Mouse (Mus musculus) forebrain, embryonic 16.5 days (tissue): ENCODE measurements at regions not wholly inside any gene's neighbourhood (a gene's known extent, or its start where the extent isn't known, plus 50 kb on each side); places are given as distances from the start of the nearest gene placed in this dataset.
A peak's percentile ranks its signal among the peaks of the same experiment; 100 is the strongest.
"Not testable (repeated sequence)": the region's sequence is repeated elsewhere in the genome, so short reads cannot be mapped to it uniquely, and the experiment has no call there.

ENCODE experiments used
- ATAC-seq: fragments of 200-750 bp; cut with Nextera tagmentation; 2 replicates; pipeline ENCODE4 v1.8.0; 2017; ENCODE audit warnings: mild to moderate bottlenecking, moderate library complexity
- H3K27ac ChIP-seq: fragments of 300-500 bp; sonication (generic); 2 replicates; pipeline ENCODE4 v1.5.1; 2014; ENCODE audit warnings: low read length, control low read depth
- H3K27me3 ChIP-seq: fragments of 300-500 bp; sonication (generic); replicated peaks from 2 replicates; pipeline ENCODE4 v1.6.1; 2014; ENCODE audit warnings: low read length; ENCODE audit not compliant: control insufficient read depth, insufficient read depth
- H3K36me3 ChIP-seq: fragments of 300-500 bp; sonication (generic); 2 replicates; pipeline ENCODE4 v1.6.1; 2014; ENCODE audit not compliant: control insufficient read depth, insufficient read depth
- H3K4me1 ChIP-seq: fragments of 300-500 bp; sonication (generic); replicated peaks from 2 replicates; pipeline ENCODE4 v1.6.1; 2014; ENCODE audit warnings: low read length; ENCODE audit not compliant: control insufficient read depth, insufficient read depth
- H3K4me2 ChIP-seq: fragments of 300-500 bp; sonication (generic); 2 replicates; pipeline ENCODE4 v1.6.1; 2014; ENCODE audit warnings: mild to moderate bottlenecking, low read length, control low read depth
- H3K4me3 ChIP-seq: fragments of 300-500 bp; sonication (generic); replicated peaks from 2 replicates; pipeline ENCODE4 v1.5.1; 2014; ENCODE audit warnings: mild to moderate bottlenecking, low read length, control low read depth
- H3K9ac ChIP-seq: fragments of 300-500 bp; sonication (generic); replicated peaks from 2 replicates; pipeline ENCODE4 v1.6.1; 2014; ENCODE audit warnings: low read depth, low read length, control low read depth
- H3K9me3 ChIP-seq: fragments of 300-500 bp; sonication (generic); 2 replicates; pipeline ENCODE4 v1.6.1; 2016; ENCODE audit warnings: low read length; ENCODE audit not compliant: control insufficient read depth
- WGBS: fragments of 180-500 bp; shearing (Covaris S2); extraction: QIAGEN DNeasy Blood & Tissue Kit; methylation state at CpG from one replicate; pipeline ENCODE4 v1.1.7; 2014; 5-methylcytosine and 5-hydroxymethylcytosine counted together

DNA sequence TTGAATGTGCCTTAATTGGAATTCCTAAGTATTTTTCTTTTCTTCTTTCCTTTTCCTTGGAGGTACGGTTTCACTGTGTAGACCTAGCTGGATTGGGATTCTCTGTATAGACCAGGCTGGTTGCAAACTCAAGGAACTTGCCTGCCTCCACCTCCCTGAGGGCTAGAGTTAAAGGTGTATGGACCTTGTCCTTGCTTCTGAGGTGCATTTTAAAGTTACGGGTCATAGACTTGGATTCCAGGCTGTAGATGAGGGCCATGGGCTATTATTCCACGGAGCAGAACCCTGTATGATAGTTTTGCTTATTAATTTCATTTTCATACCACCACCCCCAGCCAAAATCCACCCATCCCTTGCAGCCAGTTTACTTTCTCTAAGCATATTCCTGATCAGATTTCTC lies 50.7 kb upstream of the Wdr26 start:
- no peaks in the 10 kb centered on the region for H3K36me3 ChIP-seq
- WGBS = 92% methylated on average over 3 of the region's 3 CpGs
- no peak overlapping the region for H3K27ac ChIP-seq
- no peak overlapping the region for H3K9ac ChIP-seq
- no peak for ATAC-seq
- no peak overlapping the region for H3K4me3 ChIP-seq
- H3K4me2 ChIP-seq = no peak overlapping the region
- H3K9me3 ChIP-seq = no peaks in the 10 kb centered on the region
- H3K4me1 ChIP-seq = peaks cover 7% of the 10 kb centered on the region
- H3K27me3 ChIP-seq = no peaks in the 10 kb centered on the region; the same call in 1 of the 2 replicates

DNA sequence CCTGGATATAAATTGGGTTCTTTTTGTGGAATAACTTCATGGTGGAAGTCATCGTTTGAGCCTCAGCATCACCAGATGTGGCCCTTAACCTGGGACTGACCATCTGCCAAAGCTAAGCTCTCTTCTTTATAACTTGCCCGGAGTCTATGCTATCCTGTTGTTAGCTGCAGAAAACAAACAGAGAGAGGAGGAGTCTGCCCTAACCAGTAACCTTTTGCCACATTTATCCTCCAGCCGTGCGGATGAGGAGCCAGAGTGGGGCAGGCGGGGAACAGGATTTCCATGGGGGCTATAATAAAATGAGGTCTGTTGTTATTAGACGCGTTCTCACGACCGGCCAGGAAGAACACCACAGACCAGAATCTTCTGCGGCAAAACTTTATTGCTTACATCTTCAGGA lies 51.4 kb upstream of the Wdr26 start:
- 94% methylated on average over 10 of the region's 10 CpGs for WGBS
- no peak for ATAC-seq

DNA sequence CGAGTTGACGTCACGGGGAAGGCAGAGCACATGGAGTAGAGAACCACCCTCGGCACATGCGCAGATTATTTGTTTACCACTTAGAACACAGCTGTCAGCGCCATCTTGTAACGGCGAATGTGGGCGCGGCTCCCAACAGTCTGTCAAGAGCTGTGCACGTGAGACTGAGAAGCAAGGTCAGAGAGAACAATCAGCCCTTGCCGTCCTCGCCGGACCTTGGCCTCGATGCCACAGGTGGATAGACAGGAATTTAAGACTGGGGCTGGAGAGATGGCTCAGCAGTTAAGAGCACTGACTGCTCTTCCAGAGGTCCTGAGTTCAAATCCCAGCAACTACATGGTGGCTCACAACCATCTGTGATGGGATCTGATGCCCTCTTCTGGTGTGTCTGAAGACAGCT lies 58.7 kb upstream of the Wdr26 start:
- H3K4me2 ChIP-seq, H3K27ac ChIP-seq, H3K4me1 ChIP-seq, ATAC-seq, H3K4me3 ChIP-seq, H3K27me3 ChIP-seq, H3K9me3 ChIP-seq, H3K9ac ChIP-seq, H3K36me3 ChIP-seq: not testable (repeated sequence)
- WGBS = 93% methylated on average over 11 of the region's 15 CpGs

More for the DNA sequence above, 51.4 kb upstream of the Wdr26 start:
- no peaks in the 10 kb centered on the region for H3K36me3 ChIP-seq
- peaks cover 7% of the 10 kb centered on the region for H3K4me1 ChIP-seq
- H3K4me3 ChIP-seq = no peak overlapping the region
- H3K27me3 ChIP-seq = no peaks in the 10 kb centered on the region; the same call in 1 of the 2 replicates
- no peak overlapping the region for H3K4me2 ChIP-seq
- H3K9me3 ChIP-seq = no peaks in the 10 kb centered on the region
- H3K27ac ChIP-seq = no peak overlapping the region
- H3K9ac ChIP-seq = no peak overlapping the region

DNA sequence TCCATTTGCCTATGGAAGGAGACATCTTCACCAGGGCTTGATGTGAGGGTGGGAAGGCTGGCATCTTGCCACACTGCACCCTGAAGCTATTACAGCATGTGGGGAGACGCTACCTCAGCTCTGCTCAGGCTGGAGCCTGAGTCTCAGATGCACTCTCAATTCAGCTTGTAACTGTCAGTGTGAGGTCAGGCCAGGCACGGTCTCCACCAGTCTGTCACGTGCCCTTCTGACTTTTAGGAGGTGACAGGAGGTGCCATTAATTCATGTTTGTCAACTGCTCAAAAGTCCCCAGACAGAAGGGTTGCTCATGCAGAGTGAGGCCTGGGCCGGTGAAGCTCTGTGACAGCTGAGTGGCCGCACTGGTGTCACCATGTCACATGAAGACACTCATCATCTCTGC lies 59.4 kb upstream of the Wdr26 start:
- Histone ChIP-seq H3K36me3 (no peaks in the 10 kb centered on the region), H3K27me3 (no peaks in the 10 kb centered on the region), H3K4me2 (no peak overlapping the region), H3K9ac (no peak overlapping the region), H3K27ac (no peak overlapping the region), H3K4me1 (peaks cover 9% of the 10 kb centered on the region), H3K9me3 (no peaks in the 10 kb centered on the region), H3K4me3 (no peak overlapping the region)
- WGBS = 87% methylated on average over 5 of the region's 5 CpGs
- ATAC-seq = no peak

DNA sequence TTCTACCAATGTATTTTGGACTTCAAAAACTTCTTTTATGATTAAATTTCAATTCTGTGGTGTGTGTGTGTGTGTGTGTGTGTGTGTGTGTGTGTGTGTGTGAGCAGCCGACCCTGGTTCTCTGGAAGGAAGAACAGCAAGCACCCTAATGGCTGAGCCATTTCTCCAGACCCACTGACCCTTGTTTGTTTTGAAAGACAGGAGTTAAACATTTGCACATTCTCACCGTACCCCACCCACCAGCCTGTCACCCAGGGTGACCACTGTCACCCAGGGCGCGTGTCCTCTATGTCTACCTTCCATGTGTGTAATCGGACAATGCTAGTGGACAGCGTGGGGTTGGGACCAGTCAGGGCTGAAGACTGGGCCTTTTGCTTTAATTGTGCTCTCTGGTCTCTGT lies 60.0 kb upstream of the Wdr26 start:
- H3K4me1 ChIP-seq = peaks cover 9% of the 10 kb centered on the region
- H3K27ac ChIP-seq = no peak overlapping the region
- no peak overlapping the region for H3K4me3 ChIP-seq
- H3K9ac ChIP-seq = no peak overlapping the region
- H3K27me3 ChIP-seq = no peaks in the 10 kb centered on the region
- no peak for ATAC-seq
- H3K9me3 ChIP-seq = no peaks in the 10 kb centered on the region
- no peak overlapping the region for H3K4me2 ChIP-seq
- WGBS = 89% methylated on average over 6 of the region's 6 CpGs
- no peaks in the 10 kb centered on the region for H3K36me3 ChIP-seq

DNA sequence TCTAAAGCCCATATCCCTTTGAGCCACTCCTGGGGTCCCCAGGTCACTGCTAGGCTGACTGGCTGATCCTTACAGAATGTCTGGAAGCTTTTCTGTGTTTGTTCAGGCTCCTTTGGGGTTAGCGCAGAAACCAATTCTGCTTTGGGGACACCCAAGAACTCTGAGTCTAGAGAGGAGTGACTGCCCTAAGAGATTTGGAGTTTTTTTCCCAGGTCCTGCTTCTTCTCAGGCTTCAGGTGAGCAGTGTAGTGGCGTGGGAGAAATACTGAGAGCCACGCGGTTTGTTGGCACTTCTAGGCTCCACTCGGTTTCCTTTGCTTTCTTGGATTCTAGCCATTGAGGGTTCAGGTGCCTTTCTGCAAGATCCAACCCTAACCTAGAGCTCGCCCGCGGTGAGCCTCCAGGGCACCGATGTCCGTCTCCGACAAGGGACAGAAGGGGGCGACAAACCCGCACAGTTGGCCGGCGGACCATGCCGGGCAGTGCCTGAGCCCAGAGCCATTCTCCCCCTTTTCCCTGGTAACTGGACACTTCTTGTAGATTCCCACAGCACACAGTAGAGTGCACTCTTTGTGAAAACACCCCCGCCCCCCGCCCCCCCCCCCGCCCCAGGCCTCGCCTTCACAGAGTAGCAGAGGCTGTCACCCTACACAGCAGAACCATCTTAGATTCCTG lies 61.0 kb upstream of the Wdr26 start:
- no peaks in the 10 kb centered on the region for H3K36me3 ChIP-seq
- H3K4me3 ChIP-seq = no peak overlapping the region
- 3% methylated on average over 20 of the region's 20 CpGs for WGBS
- no peak overlapping the region for H3K27ac ChIP-seq
- no peak overlapping the region for H3K9ac ChIP-seq
- no peaks in the 10 kb centered on the region for H3K9me3 ChIP-seq
- no peaks in the 10 kb centered on the region for H3K27me3 ChIP-seq
- peak; percentile 94 for ATAC-seq
- H3K4me1 ChIP-seq = peaks cover 9% of the 10 kb centered on the region
- no peak overlapping the region; the same call in 1 of the 2 replicates for H3K4me2 ChIP-seq

DNA sequence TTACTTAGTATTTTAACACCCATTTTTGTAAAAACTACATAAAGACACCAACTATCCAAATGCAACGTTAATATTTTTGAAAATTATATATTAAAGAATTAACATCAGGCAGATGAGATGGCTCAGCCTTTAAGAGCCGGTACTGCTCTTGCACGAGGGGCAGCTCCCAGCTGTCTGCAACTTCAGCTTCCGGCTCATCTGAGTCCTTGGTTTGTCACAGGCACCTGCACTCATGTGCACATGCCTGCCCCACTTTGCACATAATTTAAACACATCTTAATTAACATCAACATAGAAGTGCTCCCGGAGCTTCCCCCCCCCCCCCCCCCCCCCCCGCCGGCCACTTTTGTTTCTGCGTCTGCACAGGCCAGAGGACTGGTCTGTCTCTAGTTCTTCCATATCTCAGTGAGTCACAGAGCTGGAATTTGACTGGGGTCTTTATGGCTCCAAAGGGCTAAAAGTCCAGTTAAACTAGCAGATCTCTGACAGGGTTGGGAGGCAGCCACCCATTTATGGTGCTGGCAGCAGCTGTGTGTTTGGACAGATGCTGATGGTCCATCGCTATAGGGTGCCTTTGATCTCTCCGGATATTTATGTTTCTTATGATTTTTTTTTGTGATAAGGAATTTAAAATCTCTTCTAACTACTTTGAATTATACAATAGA lies 61.9 kb upstream of the Wdr26 start:
- Histone ChIP-seq H3K9ac (no peak overlapping the region), H3K9me3 (no peaks in the 10 kb centered on the region), H3K4me2 (no peak overlapping the region), H3K36me3 (no peaks in the 10 kb centered on the region), H3K27ac (no peak overlapping the region), H3K27me3 (no peaks in the 10 kb centered on the region), H3K4me1 (peaks cover 9% of the 10 kb centered on the region), H3K4me3 (no peak overlapping the region)
- WGBS = 44% methylated on average over 7 of the region's 10 CpGs
- ATAC-seq = no peak

DNA sequence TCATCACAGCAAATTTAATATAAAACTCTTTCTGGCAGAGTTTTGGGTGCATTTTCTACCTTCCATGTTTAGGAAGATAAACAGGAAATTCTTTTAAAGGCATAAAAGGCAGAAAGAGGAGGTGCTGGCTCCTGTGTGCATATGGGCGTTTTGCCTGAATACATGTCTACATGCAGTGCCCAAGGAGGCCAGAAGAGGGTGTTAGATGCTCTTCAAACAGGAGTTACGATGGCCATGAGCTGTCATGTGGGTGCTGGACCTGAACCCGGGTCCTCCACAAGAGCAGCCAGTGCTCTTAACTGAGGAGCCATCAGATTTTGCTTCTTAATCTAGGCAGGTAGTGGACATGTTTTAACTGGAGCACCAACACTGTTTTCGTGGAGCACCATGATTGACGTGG lies 69.0 kb upstream of the Wdr26 start:
- H3K9me3 ChIP-seq = 0 out of 2 replicates have a peak, but pooled peaks cover 2% of the 10 kb centered on the region
- H3K4me3 ChIP-seq = no peak overlapping the region
- H3K36me3 ChIP-seq = no peaks in the 10 kb centered on the region
- H3K27ac ChIP-seq = no peak overlapping the region
- H3K27me3 ChIP-seq = no peaks in the 10 kb centered on the region
- no peaks in the 10 kb centered on the region for H3K4me1 ChIP-seq
- 86% methylated on average over 5 of the region's 5 CpGs for WGBS
- no peak for ATAC-seq
- no peak overlapping the region for H3K4me2 ChIP-seq
- no peak overlapping the region for H3K9ac ChIP-seq

DNA sequence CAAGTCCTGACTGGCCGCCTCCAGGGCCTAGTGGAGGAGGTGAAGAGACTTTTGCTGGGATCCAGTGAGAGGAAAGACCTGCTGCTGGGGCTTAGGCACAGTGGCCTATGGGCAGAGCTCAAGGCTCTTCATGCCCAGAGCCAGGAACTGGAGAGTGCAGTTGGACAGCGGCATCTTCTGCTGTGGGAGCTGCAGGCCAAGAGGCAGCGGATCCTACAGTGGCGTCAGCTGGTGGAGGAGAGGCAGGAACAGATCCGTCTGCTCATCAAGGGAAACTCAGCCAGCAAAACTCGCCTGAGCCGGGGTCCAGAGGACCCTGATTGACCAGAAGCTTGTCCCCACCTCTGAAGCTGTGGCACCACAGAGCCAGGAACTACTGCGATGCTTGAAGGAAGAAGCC lies 69.4 kb upstream of the Cnih3 start:
- not testable (repeated sequence) for H3K9ac ChIP-seq, ATAC-seq, H3K27me3 ChIP-seq, H3K4me2 ChIP-seq, H3K36me3 ChIP-seq, H3K4me1 ChIP-seq, H3K9me3 ChIP-seq, H3K4me3 ChIP-seq, H3K27ac ChIP-seq
- 91% methylated on average over 8 of the region's 8 CpGs for WGBS
